Mouse (Mus musculus) G1E (cell line): Measurements from ENCODE around the gene Gm17334. TPM values are rescaled to one million over a fixed set of nuclear protein-coding genes. Genes with fewer than 3 reads are reported as not detected.
A peak's percentile ranks its signal among the peaks of the same experiment; 100 is the strongest.

ENCODE experiments used
- ATAC-seq: 2 replicates; pipeline ENCODE4 v1.8.0; 2016; ENCODE audit warnings: mild to moderate bottlenecking; ENCODE audit not compliant: insufficient number of reproducible peaks, poor library complexity, low FRiP score, severe bottlenecking; ENCODE audit errors: extremely low read depth
- DNase-seq: peaks from one replicate; pipeline ENCODE4 v3.0.0; 2012; ENCODE audit warnings: low spot score
- H3K27me3 ChIP-seq: 2 replicates; pipeline ENCODE4 v1.6.1; 2012; ENCODE audit warnings: mild to moderate bottlenecking, low read length, inconsistent platforms; ENCODE audit not compliant: insufficient read depth
- H3K36me3 ChIP-seq: replicated peaks from 2 replicates; pipeline ENCODE3; 2012; ENCODE audit warnings: mild to moderate bottlenecking, inconsistent platforms
- H3K4me1 ChIP-seq: 2 replicates; pipeline ENCODE4 v1.6.1; 2012; ENCODE audit warnings: low read depth, low read length, inconsistent platforms, mixed read lengths; ENCODE audit not compliant: insufficient read depth
- H3K4me3 ChIP-seq: 2 replicates; pipeline ENCODE4 v1.5.1; 2012; ENCODE audit warnings: low read depth, mild to moderate bottlenecking, inconsistent platforms, low read length, moderate library complexity, mixed read lengths
- H3K9me3 ChIP-seq: replicated peaks from 2 replicates; pipeline ENCODE4 v1.6.1; 2012; ENCODE audit warnings: inconsistent platforms
- CTCF ChIP-seq: IDR thresholded peaks from 2 replicates; pipeline ENCODE4 v1.5.1; 2012; ENCODE audit warnings: low read depth, low read length, inconsistent platforms, mixed read lengths
- GATA1 ChIP-seq: IDR thresholded peaks from 2 replicates; pipeline ENCODE4 v1.6.1; 2012; ENCODE audit warnings: borderline replicate concordance, low read length, inconsistent platforms, mixed read lengths
- GATA2 ChIP-seq: IDR thresholded peaks from 2 replicates; pipeline ENCODE4 v1.6.1; 2012; ENCODE audit warnings: low read depth, low read length, inconsistent platforms, borderline replicate concordance
- POLR2AphosphoS5 ChIP-seq: IDR thresholded peaks from 2 replicates; pipeline ENCODE4 v1.6.1; 2012; ENCODE audit warnings: low read depth, low read length, inconsistent platforms; ENCODE audit not compliant: insufficient replicate concordance
- TAL1 ChIP-seq: conservative IDR thresholded peaks from 2 replicates; pipeline ENCODE4 v1.6.1; 2012; ENCODE audit warnings: low read depth, low read length, inconsistent platforms, mixed read lengths
- polyA plus RNA-seq: library from polyadenylated mRNA; stranded (reverse); fragments of >175 nt; gene quantifications from 2 replicates; pipeline ENCODE4 v1.2.3, GENCODE M21; 2012
- total RNA-seq, 2 experiments: library from RNA; stranded (forward) in 1 of 2; stranded (reverse) in 1 of 2; fragments of 200-1000 nt in 1 of 2; fragments of >200 nt in 1 of 2; fragmentation: Nextera tagmentation in 1 of 2; gene quantifications; 2 replicates each; pipeline ENCODE4 v1.2.3; 2014 to 2017

The Gm17334 gene
- total and polyA plus RNA-seq, 3 experiments: not detected

- Histone ChIP-seq H3K4me1 (peaks cover 26% of the 10 kb centered on the region), H3K4me3 (no peak overlapping the region), H3K9me3 (no peaks in the 10 kb centered on the region), H3K27me3 (peaks cover 57% of the 10 kb centered on the region), H3K36me3 (peaks cover 16% of the 10 kb centered on the region)
- ATAC-seq (no peak), DNase-seq (no peak)
- TF ChIP-seq CTCF (no peak), POLR2AphosphoS5 (no peak), GATA2 (no peak)
Measured at GRCm38 (mm10) chr11:53773641-53774360, 814 bp upstream of the Gm17334 start.

GRCm38 (mm10) chr11:53772536-53772935, 451 bp downstream of the Gm17334 start:
- no peak for ATAC-seq
- H3K36me3 ChIP-seq: peaks cover 16% of the 10 kb centered on the region
- TF ChIP-seq GATA1 (no peak), POLR2AphosphoS5 (no peak), CTCF (no peak), TAL1 (no peak), GATA2 (no peak)

GRCm38 (mm10) chr11:53771001-53771744, 1.8 kb downstream of the Gm17334 start:
- Histone ChIP-seq H3K36me3 (peaks cover 12% of the 10 kb centered on the region), H3K4me1 (peaks cover 25% of the 10 kb centered on the region)

More at GRCm38 (mm10) chr11:53772536-53772935, 451 bp downstream of the Gm17334 start:
- H3K9me3 ChIP-seq: no peaks in the 10 kb centered on the region
- DNase-seq: no peak
- H3K4me1 ChIP-seq: peaks cover 25% of the 10 kb centered on the region
- no peak overlapping the region for H3K4me3 ChIP-seq
- peaks cover 63% of the 10 kb centered on the region for H3K27me3 ChIP-seq

GRCm38 (mm10) chr11:53770125-53770791, 2.7 kb downstream of the Gm17334 start:
- peaks cover 28% of the 10 kb centered on the region for H3K4me1 ChIP-seq

More at GRCm38 (mm10) chr11:53771001-53771744, 1.8 kb downstream of the Gm17334 start:
- H3K27me3 ChIP-seq: peaks cover 65% of the 10 kb centered on the region
- no peak for TF ChIP-seq CTCF
- no peak for TF ChIP-seq TAL1
- TF ChIP-seq GATA2: no peak
- no peak for DNase-seq
- no peaks in the 10 kb centered on the region for H3K9me3 ChIP-seq
- ATAC-seq: no peak
- no peak overlapping the region for H3K4me3 ChIP-seq

GRCm38 (mm10) chr11:53769760-53770124, 3.2 kb downstream of the Gm17334 start, which contains the start of gene Irf1:
Irf1 (plus strand) TSS chr11:53770014.
- DNase-seq (peak; percentile 96), ATAC-seq (peak; percentile 87)
- Histone ChIP-seq H3K4me3 (peak within 1 kb of the TSS; percentile 78), H3K4me1 (peaks cover 30% of the 10 kb centered on the region), H3K9me3 (no peaks in the 10 kb centered on the region), H3K27me3 (peaks cover 55% of the 10 kb centered on the region), H3K36me3 (peaks cover 9% of the 10 kb centered on the region)
- no peak for TF ChIP-seq GATA2
- no peak for TF ChIP-seq CTCF
- TF ChIP-seq GATA1: no peak
- TF ChIP-seq TAL1: no peak

More at GRCm38 (mm10) chr11:53770125-53770791, 2.7 kb downstream of the Gm17334 start:
- TF ChIP-seq GATA2: no peak
- no peak for TF ChIP-seq GATA1
- no peak for TF ChIP-seq POLR2AphosphoS5
- no peak for TF ChIP-seq TAL1
- no peak for TF ChIP-seq CTCF
- ATAC-seq: no peak
- DNase-seq: peak; percentile 56
- no peaks in the 10 kb centered on the region for H3K9me3 ChIP-seq
- H3K36me3 ChIP-seq: peaks cover 10% of the 10 kb centered on the region
- peaks cover 60% of the 10 kb centered on the region for H3K27me3 ChIP-seq
- H3K4me3 ChIP-seq: peak overlapping the region; percentile 78

GRCm38 (mm10) chr11:53769185-53769576, 3.8 kb downstream of the Gm17334 start:
- TF ChIP-seq CTCF (no peak), GATA1 (no peak), POLR2AphosphoS5 (no peak), GATA2 (no peak), TAL1 (no peak)
- Histone ChIP-seq H3K9me3 (no peaks in the 10 kb centered on the region), H3K4me3 (no peak overlapping the region; the same call in 1 of the 2 replicates), H3K27me3 (peaks cover 53% of the 10 kb centered on the region), H3K4me1 (peaks cover 35% of the 10 kb centered on the region), H3K36me3 (peaks cover 8% of the 10 kb centered on the region)
- DNase-seq (no peak), ATAC-seq (no peak)
